Mouse (Mus musculus) small intestine, adult 2 months (tissue): ENCODE data around the gene Btbd2.

Source experiments
- CTCF ChIP-seq: fragments of 200-500 bp; IDR thresholded peaks from 2 replicates; pipeline ENCODE4 v1.5.1; 2012; ENCODE audit warnings: low read depth, mild to moderate bottlenecking, control low read depth, inconsistent platforms, low read length, moderate library complexity, mixed read lengths; ENCODE audit not compliant: insufficient replicate concordance, insufficient read length; ENCODE audit errors: extremely low read depth
- POLR2A ChIP-seq: fragments of 200-500 bp; IDR thresholded peaks from 2 replicates; pipeline ENCODE4 v1.6.1; 2012; ENCODE audit warnings: low read depth, mild to moderate bottlenecking, control low read depth, inconsistent platforms, low read length, moderate library complexity

GRCm38 (mm10) chr10:80671936-80672690, 15.2 kb upstream of the Btbd2 start:
- TF ChIP-seq CTCF: no peak
- TF ChIP-seq POLR2A: no peak
